Mouse (Mus musculus): Measurements from ENCODE around the gene Hsf5.

- TF ChIP-seq CTCF (IDR thresholded peaks at IDR 0.05; ENCODE audit: borderline replicate concordance, insufficient read depth, low read length) = no peak
- TF ChIP-seq POLR2A (IDR thresholded peaks at IDR 0.05; ENCODE audit: low read depth, low read length) = no peak
Measured at GRCm38 (mm10) chr11:87580543-87581085, 36.4 kb upstream of the Hsf5 start.

All from embryonic fibroblast, embryonic 13.5 days (primary cell).